ENCODE assay signal across 18 mouse cellular contexts in genomic region chr3:148696555-148696954, GRCm38 (mm10).
A peak's percentile ranks its signal among the peaks of the same experiment; 100 is the strongest.
DNase-seq lines count a peak whose midpoint lies in the region; ATAC-seq and TF ChIP-seq lines count a peak whose summit lies in the region.
"Had no signal": no experiment of that assay in that cellular context is flagged by ENCODE, and none has a peak within 500 bp of the region (broad histone marks: within the 10 kb centered on the region; RNA-seq: fewer than 3 reads in every experiment).

No protein-coding gene starts in this region.

- no peaks in the 10 kb centered on the region for H3K9me3 ChIP-seq in embryonic facial prominence, embryonic 14.5 days (ENCODE audit: control insufficient read depth, low read length)
- H3K9me3 ChIP-seq in embryonic facial prominence, embryonic 10.5 days = no peaks in the 10 kb centered on the region
- H3K9me3 ChIP-seq: heart, embryonic 10.5 days; hindbrain, embryonic 12.5 days had no signal

- no peak for TF ChIP-seq POLR2A in spleen, adult 2 months (IDR thresholded peaks at IDR 0.05; ENCODE audit: low read depth, low read length)

- peak; percentile 33; the same call in 1 of the 2 replicates for ATAC-seq in embryonic facial prominence, embryonic 14.5 days (ENCODE audit: low read depth)
- ATAC-seq: forebrain, embryonic 16.5 days had no signal

- DNase-seq in embryonic facial prominence, embryonic 14.5 days (ENCODE audit: low spot score) = peak; percentile 65
- no peak for DNase-seq in embryonic facial prominence, embryonic 10.5 days (ENCODE audit: low spot score)
- DNase-seq in thymus, postnatal 4 days = peak; percentile 10
- no peak for DNase-seq in thymus, postnatal 25 days
- DNase-seq in spleen, adult 2 months (ENCODE audit: low read depth in 1 of 2, low spot score in 2 of 2) = peak; percentile 26 to 45
- no peak for DNase-seq in adrenal gland, postnatal 10 days
- DNase-seq in lung, postnatal 25 days (ENCODE audit: low spot score) = no peak
- DNase-seq: adrenal gland, adult 2 months; adrenal gland, postnatal 36 days; cerebellum, adult 2 months; cerebellum, postnatal 10 days; gastrocnemius, postnatal 10 days; heart, adult 18-20 months; heart, postnatal 10 days; heart, postnatal 4 days had no signal

- TF ChIP-seq CTCF in spleen, adult 2 months (IDR thresholded peaks at IDR 0.05; ENCODE audit: extremely low read depth, insufficient read depth, insufficient read length, insufficient replicate concordance) = no peak

- no peaks in the 10 kb centered on the region for H3K4me1 ChIP-seq in embryonic facial prominence, embryonic 14.5 days (ENCODE audit: control insufficient read depth, insufficient read depth, low read length)
- no peaks in the 10 kb centered on the region for H3K4me1 ChIP-seq in embryonic facial prominence, embryonic 10.5 days
- H3K4me1 ChIP-seq in spleen, adult 2 months (ENCODE audit: control insufficient read depth, insufficient read depth, insufficient read length) = peaks cover 16% of the 10 kb centered on the region; the same call in 1 of the 2 replicates
- H3K4me1 ChIP-seq: heart, embryonic 10.5 days; hindbrain, embryonic 12.5 days had no signal

- WGBS in embryonic facial prominence, embryonic 14.5 days = 63% methylated on average over 7 of the region's 7 CpGs
- WGBS in embryonic facial prominence, embryonic 10.5 days = 85% methylated on average over 7 of the region's 7 CpGs
- 36% methylated on average over 7 of the region's 7 CpGs for WGBS in spleen, adult 2 months

- H3K27me3 ChIP-seq in embryonic facial prominence, embryonic 14.5 days (replicated peaks; ENCODE audit: control insufficient read depth, insufficient read depth, low read length) = no peaks in the 10 kb centered on the region
- H3K27me3 ChIP-seq in embryonic facial prominence, embryonic 10.5 days (replicated peaks; ENCODE audit: low read depth, poor library complexity, severe bottlenecking) = no peaks in the 10 kb centered on the region
- no peaks in the 10 kb centered on the region for H3K27me3 ChIP-seq in spleen, adult 2 months (ENCODE audit: control insufficient read depth, insufficient read depth, low read length)
- H3K27me3 ChIP-seq: hindbrain, embryonic 12.5 days had no signal

- H3K27ac ChIP-seq in embryonic facial prominence, embryonic 14.5 days (replicated peaks; ENCODE audit: low read depth, low read length) = no peak overlapping the region
- no peak overlapping the region for H3K27ac ChIP-seq in embryonic facial prominence, embryonic 10.5 days (replicated peaks)
- H3K27ac ChIP-seq in spleen, adult 2 months (ENCODE audit: insufficient read depth, low read length) = no peak overlapping the region
- H3K27ac ChIP-seq: heart, embryonic 10.5 days; hindbrain, embryonic 12.5 days had no signal

- no peak overlapping the region for H3K4me3 ChIP-seq in embryonic facial prominence, embryonic 14.5 days (ENCODE audit: low read depth, low read length)
- H3K4me3 ChIP-seq in embryonic facial prominence, embryonic 10.5 days = no peak overlapping the region
- no peak overlapping the region for H3K4me3 ChIP-seq in spleen, adult 2 months (ENCODE audit: extremely low read depth, insufficient read depth, insufficient read length)
- H3K4me3 ChIP-seq: heart, embryonic 10.5 days; hindbrain, embryonic 12.5 days had no signal

- no peak overlapping the region for H3K9ac ChIP-seq in embryonic facial prominence, embryonic 14.5 days (ENCODE audit: low read depth, low read length)
- H3K9ac ChIP-seq: hindbrain, embryonic 12.5 days had no signal

- no peaks in the 10 kb centered on the region for H3K36me3 ChIP-seq in embryonic facial prominence, embryonic 14.5 days (ENCODE audit: control insufficient read depth, insufficient read depth, low read length)
- H3K36me3 ChIP-seq in embryonic facial prominence, embryonic 10.5 days (replicated peaks) = no peaks in the 10 kb centered on the region
- no peaks in the 10 kb centered on the region for H3K36me3 ChIP-seq in spleen, adult 2 months (ENCODE audit: control insufficient read depth, insufficient read depth, low read length)
- H3K36me3 ChIP-seq: heart, embryonic 10.5 days; hindbrain, embryonic 12.5 days had no signal

- H3K4me2 ChIP-seq in embryonic facial prominence, embryonic 14.5 days (ENCODE audit: low read depth, low read length) = no peak overlapping the region
- H3K4me2 ChIP-seq: hindbrain, embryonic 12.5 days had no signal

Comparison
In these comparisons a context has a peak if more than half of its experiments do, and no peak if none do; other contexts are left out.
1. DNase-seq: peak in embryonic facial prominence, embryonic 14.5 days (single experiment), thymus, postnatal 4 days (single experiment) and spleen, adult 2 months (2 of 2); none in embryonic facial prominence, embryonic 10.5 days (single experiment), thymus, postnatal 25 days (single experiment), adrenal gland, postnatal 10 days (single experiment) and lung, postnatal 25 days (single experiment).